Comparison of ENCODE assay signal across 19 mouse cellular contexts in the genomic region with DNA sequence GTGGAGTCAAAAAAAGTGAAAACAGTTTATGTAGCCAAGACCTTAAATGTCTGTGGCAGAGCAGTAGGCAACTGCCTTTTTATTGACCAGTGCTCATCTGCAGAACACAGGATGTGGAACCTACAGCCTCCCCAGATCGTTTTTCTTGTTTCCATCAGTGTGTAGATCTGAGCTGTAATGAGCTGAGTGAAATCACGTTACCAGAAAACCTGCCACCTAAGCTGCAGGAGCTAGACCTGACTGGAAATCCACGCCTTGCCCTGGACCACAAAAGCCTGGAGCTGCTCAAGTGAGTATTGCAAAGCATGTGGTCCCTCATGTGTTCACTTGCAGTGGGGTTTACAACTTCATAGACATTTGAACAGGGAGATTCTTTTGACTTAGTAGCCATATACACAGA.
DNase-seq lines count a peak whose midpoint lies in the region; ATAC-seq lines count a peak whose summit lies in the region.
"Had no signal": no experiment of that assay in that cellular context is flagged by ENCODE, and none has a peak within 500 bp of the region (broad histone marks: within the 10 kb centered on the region; RNA-seq: fewer than 3 reads in every experiment).

No protein-coding gene starts in this region.

- peak; percentile 64 for ATAC-seq in CD4-positive, CD25-positive, alpha-beta regulatory T cell, adult 4 months
- peak; percentile 57 for ATAC-seq in activated CD4-positive, CD25-positive, alpha-beta regulatory T cell, adult 4 months
- peak; percentile 53 for ATAC-seq in inflammation-experienced regulatory T-cells, adult 6 months
- ATAC-seq: forebrain, embryonic 14.5 days; forebrain, embryonic 16.5 days; Patski had no signal

- no peak for DNase-seq in layer of hippocampus, adult 9-10 months (ENCODE audit: low spot score)
- no peak for DNase-seq in kidney, postnatal 10 days
- no peak for DNase-seq in right cerebral cortex, postnatal 14 days
- DNase-seq: adrenal gland, adult 2 months; adrenal gland, postnatal 10 days; adrenal gland, postnatal 25 days; cerebellum, adult 11 months; cerebellum, adult 18-20 months; cerebellum, adult 8-10 months; cerebellum, adult 9-11 months; cerebellum, postnatal 14 days; cerebellum, postnatal 36 days; embryo, embryonic 11 days had no signal
